9 mouse cellular contexts compared by ENCODE assay signal in genomic region chr8:104374864-104375846, GRCm38 (mm10). TPM values are rescaled to one million over a fixed set of nuclear protein-coding genes. Genes with fewer than 3 reads are reported as not detected.
A peak's percentile ranks its signal among the peaks of the same experiment; 100 is the strongest.
DNase-seq lines count a peak whose midpoint lies in the region; ATAC-seq and TF ChIP-seq lines count a peak whose summit lies in the region.
"Had no signal": no experiment of that assay in that cellular context is flagged by ENCODE, and none has a peak within 500 bp of the region (broad histone marks: within the 10 kb centered on the region; RNA-seq: fewer than 3 reads in every experiment).

No protein-coding gene starts in this region.

- WGBS in heart, postnatal 0 days, result 27% methylated on average over 14 of the region's 14 CpGs
- WGBS in limb, embryonic 10.5 days, result 64% methylated on average over 14 of the region's 14 CpGs
- WGBS in midbrain, embryonic 15.5 days, result 47% methylated on average over 14 of the region's 14 CpGs

- H3K9ac ChIP-seq in heart, postnatal 0 days (replicated peaks; ENCODE audit: low read depth, low read length), result no peak overlapping the region
- H3K9ac ChIP-seq in midbrain, embryonic 15.5 days, result no peak overlapping the region
- H3K9ac ChIP-seq: midbrain, embryonic 12.5 days had no signal

- no peak overlapping the region for H3K4me3 ChIP-seq in brown adipose tissue, adult 24 weeks (ENCODE audit: insufficient read depth, low read depth, low read length)
- H3K4me3 ChIP-seq in heart, postnatal 0 days (ENCODE audit: low read depth, low read length), result no peak overlapping the region
- no peak overlapping the region for H3K4me3 ChIP-seq in limb, embryonic 10.5 days
- no peak overlapping the region for H3K4me3 ChIP-seq in midbrain, embryonic 15.5 days
- H3K4me3 ChIP-seq: midbrain, embryonic 12.5 days had no signal

- peak; percentile 58 to 75 for DNase-seq in cerebellum, postnatal 25 days
- peak; percentile 76 for DNase-seq in heart, postnatal 0 days (ENCODE audit: low spot score)
- no peak for DNase-seq in limb, embryonic 10.5 days (ENCODE audit: low spot score)
- no peak for DNase-seq in layer of hippocampus, adult 9-10 months (ENCODE audit: low spot score)
- DNase-seq in layer of hippocampus, postnatal 25 days (ENCODE audit: extremely low spot score in 1 of 2, low spot score in 1 of 2), result no peak

- H3K27ac ChIP-seq in brown adipose tissue, adult 24 weeks (replicated peaks; ENCODE audit: low read depth, low read length), result peak overlapping the region; percentile 78
- H3K27ac ChIP-seq in heart, postnatal 0 days (ENCODE audit: low read depth), result peak overlapping the region; percentile 91
- H3K27ac ChIP-seq in limb, embryonic 10.5 days, result 0 out of 2 replicates have a peak overlapping the region, but pooled peaks have one; percentile 1
- peak overlapping the region; percentile 45 for H3K27ac ChIP-seq in midbrain, embryonic 15.5 days
- H3K27ac ChIP-seq: midbrain, embryonic 12.5 days had no signal

- no peak for TF ChIP-seq CTCF in heart, postnatal 0 days (IDR thresholded peaks at IDR 0.05; ENCODE audit: low read depth)

- H3K4me1 ChIP-seq in brown adipose tissue, adult 24 weeks (ENCODE audit: control insufficient read depth, insufficient read depth, insufficient read length, low read length), result peaks cover 28% of the 10 kb centered on the region
- H3K4me1 ChIP-seq in heart, postnatal 0 days (ENCODE audit: control insufficient read depth, insufficient read depth), result peaks cover 20% of the 10 kb centered on the region
- H3K4me1 ChIP-seq in limb, embryonic 10.5 days, result peaks cover 18% of the 10 kb centered on the region
- peaks cover 22% of the 10 kb centered on the region for H3K4me1 ChIP-seq in midbrain, embryonic 15.5 days

- peak; percentile 78 for ATAC-seq in heart, postnatal 0 days (ENCODE audit: insufficient read depth, low read depth)
- ATAC-seq in midbrain, embryonic 15.5 days (replicated peaks), result no peak; the same call in 1 of the 2 replicates
- ATAC-seq in CD4-positive, CD25-positive, alpha-beta regulatory T cell, adult 4 months, result no peak

- H3K4me2 ChIP-seq in heart, postnatal 0 days (ENCODE audit: low read depth, low read length), result peak overlapping the region; percentile 7; the same call in 1 of the 2 replicates
- no peak overlapping the region for H3K4me2 ChIP-seq in midbrain, embryonic 15.5 days
- H3K4me2 ChIP-seq: midbrain, embryonic 12.5 days had no signal

- no peaks in the 10 kb centered on the region for H3K9me3 ChIP-seq in heart, postnatal 0 days (replicated peaks; ENCODE audit: control insufficient read depth, low read length)
- H3K9me3 ChIP-seq in limb, embryonic 10.5 days (replicated peaks), result no peaks in the 10 kb centered on the region
- no peaks in the 10 kb centered on the region for H3K9me3 ChIP-seq in midbrain, embryonic 15.5 days
- H3K9me3 ChIP-seq: midbrain, embryonic 12.5 days had no signal

- H3K36me3 ChIP-seq in heart, postnatal 0 days (replicated peaks; ENCODE audit: control insufficient read depth, insufficient read depth, low read length), result 0 out of 2 replicates have a peak, but pooled peaks cover 3% of the 10 kb centered on the region
- peaks cover 7% of the 10 kb centered on the region; the same call in 1 of the 2 replicates for H3K36me3 ChIP-seq in limb, embryonic 10.5 days
- H3K36me3 ChIP-seq in midbrain, embryonic 15.5 days (replicated peaks), result no peaks in the 10 kb centered on the region
- H3K36me3 ChIP-seq: midbrain, embryonic 12.5 days had no signal

- H3K27me3 ChIP-seq in heart, postnatal 0 days (ENCODE audit: control insufficient read depth, insufficient read depth, low read length), result no peaks in the 10 kb centered on the region
- H3K27me3 ChIP-seq in limb, embryonic 10.5 days (ENCODE audit: low read depth, poor library complexity, severe bottlenecking), result no peaks in the 10 kb centered on the region
- H3K27me3 ChIP-seq in midbrain, embryonic 15.5 days (replicated peaks), result no peaks in the 10 kb centered on the region
- H3K27me3 ChIP-seq: midbrain, embryonic 12.5 days had no signal

- no peak for TF ChIP-seq EP300 in heart, postnatal 0 days (IDR thresholded peaks at IDR 0.05; ENCODE audit: low read depth)

RNA-seq across cellular contexts. Expression of gene Cmtm4, which starts 20.5 kb away (rescaled TPM):
- polyA plus RNA-seq in brown adipose tissue, adult 24 weeks (2012; ENCODE audit: insufficient read depth, insufficient read length, missing spikeins), result 21.5 and 32.4 TPM in 2 replicates
- total RNA-seq in heart, postnatal 0 days (2014; rRNA removed; ENCODE audit: low replicate concordance), result 10.2 and 13.4 TPM in 2 replicates
- polyA plus RNA-seq in heart, postnatal 0 days (2015; fragmentation: Nextera tagmentation; extraction: Ambion mirVana), result 1.2 TPM in 2 replicates
- 1.8 and 2.3 TPM in 2 replicates for polyA plus RNA-seq in limb, embryonic 10.5 days (2016; fragmentation: Nextera tagmentation; extraction: Ambion mirVana)
- 2.4 and 2.6 TPM in 2 replicates for polyA plus RNA-seq in midbrain, embryonic 15.5 days (2015; fragmentation: Nextera tagmentation; extraction: Ambion mirVana)
- under 1 TPM; 0.16 to 0.43 TPM for polyA plus RNA-seq in CD4-positive, CD25-positive, alpha-beta regulatory T cell, adult 4 months (2017; shearing (Covaris generic))
- 10 to 100 TPM; 53.2 to 56.9 TPM for total RNA-seq in layer of hippocampus, postnatal 25 days (2021)

RNA-seq across cellular contexts. Expression of gene Cmtm3, which starts 35.9 kb away (rescaled TPM):
- 12.1 and 15.1 TPM in 2 replicates for polyA plus RNA-seq in brown adipose tissue, adult 24 weeks (2012; ENCODE audit: insufficient read depth, insufficient read length, missing spikeins)
- total RNA-seq in heart, postnatal 0 days (2014; rRNA removed; ENCODE audit: low replicate concordance), result 22.3 and 29.0 TPM in 2 replicates
- polyA plus RNA-seq in heart, postnatal 0 days (2015; fragmentation: Nextera tagmentation; extraction: Ambion mirVana), result 64.6 and 65.2 TPM in 2 replicates
- 63.2 and 65.4 TPM in 2 replicates for polyA plus RNA-seq in limb, embryonic 10.5 days (2016; fragmentation: Nextera tagmentation; extraction: Ambion mirVana)
- 33.2 and 37.2 TPM in 2 replicates for polyA plus RNA-seq in midbrain, embryonic 15.5 days (2015; fragmentation: Nextera tagmentation; extraction: Ambion mirVana)
- polyA plus RNA-seq in CD4-positive, CD25-positive, alpha-beta regulatory T cell, adult 4 months (2017; shearing (Covaris generic)), result 10 to 100 TPM; 17.4 to 22.8 TPM
- total RNA-seq in layer of hippocampus, postnatal 25 days (2021), result 10 to 100 TPM; 12.4 to 16.5 TPM

RNA-seq across cellular contexts. Expression of gene Cmtm2b, which starts 53.1 kb away (rescaled TPM):
- not detected in 2 replicates for polyA plus RNA-seq in brown adipose tissue, adult 24 weeks (2012; ENCODE audit: insufficient read depth, insufficient read length, missing spikeins)
- not detected in 2 replicates for total RNA-seq in heart, postnatal 0 days (2014; rRNA removed; ENCODE audit: low replicate concordance)
- polyA plus RNA-seq in heart, postnatal 0 days (2015; fragmentation: Nextera tagmentation; extraction: Ambion mirVana), result not detected in 2 replicates
- polyA plus RNA-seq in limb, embryonic 10.5 days (2016; fragmentation: Nextera tagmentation; extraction: Ambion mirVana), result not detected in 2 replicates
- not detected in 2 replicates for polyA plus RNA-seq in midbrain, embryonic 15.5 days (2015; fragmentation: Nextera tagmentation; extraction: Ambion mirVana)
- polyA plus RNA-seq in CD4-positive, CD25-positive, alpha-beta regulatory T cell, adult 4 months (2017; shearing (Covaris generic)), result not detected
- total RNA-seq in layer of hippocampus, postnatal 25 days (2021), result not detected
- polyA plus RNA-seq: midbrain, embryonic 12.5 days had no signal

RNA-seq across cellular contexts. Expression of gene Gm11020, which starts 53.8 kb away (rescaled TPM):
- not detected in 2 replicates for polyA plus RNA-seq in brown adipose tissue, adult 24 weeks (2012; ENCODE audit: insufficient read depth, insufficient read length, missing spikeins)
- not detected in 2 replicates for total RNA-seq in heart, postnatal 0 days (2014; rRNA removed; ENCODE audit: low replicate concordance)
- polyA plus RNA-seq in heart, postnatal 0 days (2015; fragmentation: Nextera tagmentation; extraction: Ambion mirVana), result not detected in 2 replicates
- polyA plus RNA-seq in limb, embryonic 10.5 days (2016; fragmentation: Nextera tagmentation; extraction: Ambion mirVana), result not detected in 2 replicates
- polyA plus RNA-seq in midbrain, embryonic 15.5 days (2015; fragmentation: Nextera tagmentation; extraction: Ambion mirVana), result not detected in 2 replicates
- not detected for polyA plus RNA-seq in CD4-positive, CD25-positive, alpha-beta regulatory T cell, adult 4 months (2017; shearing (Covaris generic))
- not detected for total RNA-seq in layer of hippocampus, postnatal 25 days (2021)
- polyA plus RNA-seq: midbrain, embryonic 12.5 days had no signal

Comparison
In these comparisons a context has a peak if more than half of its experiments do, and no peak if none do; other contexts are left out.
1. H3K27ac ChIP-seq: peak in every context shown above with its lines; median percentile 91 in heart, postnatal 0 days; 78 in brown adipose tissue, adult 24 weeks; 45 in midbrain, embryonic 15.5 days; 1 in limb, embryonic 10.5 days.
2. DNase-seq: peak in cerebellum, postnatal 25 days (2 of 2) and heart, postnatal 0 days (single experiment); none in limb, embryonic 10.5 days (single experiment), layer of hippocampus, adult 9-10 months (single experiment) and layer of hippocampus, postnatal 25 days (0 of 2).